Mouse (Mus musculus) urinary bladder, postnatal 4 days (tissue): ENCODE results near the gene A930004D18Rik.
A peak's percentile ranks its signal among the peaks of the same experiment; 100 is the strongest.

ENCODE experiments used
- DNase-seq, 2 experiments: peaks; one replicate each; pipeline ENCODE4 v3.0.0; 2021 to 2022; ENCODE audit warnings: low spot score in 2 of 2

The A930004D18Rik gene

GRCm38 (mm10) chr2:18053243-18053950 lies 15.9 kb upstream of the A930004D18Rik start:
- no peak for DNase-seq

GRCm38 (mm10) chr2:18052581-18052980 lies 15.0 kb upstream of the A930004D18Rik start:
- DNase-seq: no peak

GRCm38 (mm10) chr2:18051831-18052170 lies 14.3 kb upstream of the A930004D18Rik start:
- no peak for DNase-seq

- DNase-seq: no peak
These were observed 13.7 kb upstream of the A930004D18Rik start for GRCm38 (mm10) chr2:18051026-18051830.

GRCm38 (mm10) chr2:18050541-18050985 lies 13.0 kb upstream of the A930004D18Rik start:
- DNase-seq: no peak

- no peak for DNase-seq
These were observed 12.5 kb upstream of the A930004D18Rik start for GRCm38 (mm10) chr2:18050018-18050417.

- DNase-seq: no peak
These were observed 11.8 kb upstream of the A930004D18Rik start for GRCm38 (mm10) chr2:18049279-18049821.

- no peak for DNase-seq
These were observed 11.0 kb upstream of the A930004D18Rik start, which contains the start of gene Skida1 for GRCm38 (mm10) chr2:18048453-18049075. Skida1 (minus strand) TSS chr2:18049051.

- DNase-seq: peak; percentile 80 to 82
These were observed 10.3 kb upstream of the A930004D18Rik start for GRCm38 (mm10) chr2:18047646-18048452.

GRCm38 (mm10) chr2:18046758-18047645 lies 9.5 kb upstream of the A930004D18Rik start:
- DNase-seq: peak; percentile 69

GRCm38 (mm10) chr2:18046186-18046585 lies 8.6 kb upstream of the A930004D18Rik start:
- DNase-seq: no peak

GRCm38 (mm10) chr2:18045781-18046181 lies 8.2 kb upstream of the A930004D18Rik start:
- DNase-seq: no peak

GRCm38 (mm10) chr2:18045143-18045780 lies 7.7 kb upstream of the A930004D18Rik start:
- DNase-seq: no peak

- DNase-seq: no peak
These were observed 3.8 kb upstream of the A930004D18Rik start for GRCm38 (mm10) chr2:18041199-18041885.

GRCm38 (mm10) chr2:18040347-18041160 lies 3.0 kb upstream of the A930004D18Rik start:
- DNase-seq: no peak

GRCm38 (mm10) chr2:18039566-18040290 lies 2.2 kb upstream of the A930004D18Rik start:
- DNase-seq: no peak

GRCm38 (mm10) chr2:18038895-18039371 lies 1.4 kb upstream of the A930004D18Rik start:
- DNase-seq: no peak
